Mouse (Mus musculus) heart, adult 9 months (tissue): Measurements from ENCODE around the gene S100a16.

Source experiments
- DNase-seq, 2 experiments: peaks; one replicate each; pipeline ENCODE4 v3.0.0; 2022; ENCODE audit warnings: low spot score in 2 of 2

The S100a16 gene

GRCm38 (mm10) chr3:90537141-90537904, at the start of gene S100a16:
TSS of gene S100a16 (plus strand) at chr3:90537254.
- DNase-seq = peak; percentile 89

- DNase-seq = no peak
Observed at GRCm38 (mm10) chr3:90488576-90488975, 48.5 kb upstream of the S100a16 start.

- peak; percentile 96 to 97 for DNase-seq
Observed at GRCm38 (mm10) chr3:90490696-90491256, 46.3 kb upstream of the S100a16 start, which contains the start of gene Snapin. TSS of gene Snapin (minus strand) at chr3:90491033.

GRCm38 (mm10) chr3:90491350-90491749, 45.7 kb upstream of the S100a16 start:
- DNase-seq = no peak

GRCm38 (mm10) chr3:90493831-90494540, 43.1 kb upstream of the S100a16 start:
- no peak for DNase-seq

DNA sequence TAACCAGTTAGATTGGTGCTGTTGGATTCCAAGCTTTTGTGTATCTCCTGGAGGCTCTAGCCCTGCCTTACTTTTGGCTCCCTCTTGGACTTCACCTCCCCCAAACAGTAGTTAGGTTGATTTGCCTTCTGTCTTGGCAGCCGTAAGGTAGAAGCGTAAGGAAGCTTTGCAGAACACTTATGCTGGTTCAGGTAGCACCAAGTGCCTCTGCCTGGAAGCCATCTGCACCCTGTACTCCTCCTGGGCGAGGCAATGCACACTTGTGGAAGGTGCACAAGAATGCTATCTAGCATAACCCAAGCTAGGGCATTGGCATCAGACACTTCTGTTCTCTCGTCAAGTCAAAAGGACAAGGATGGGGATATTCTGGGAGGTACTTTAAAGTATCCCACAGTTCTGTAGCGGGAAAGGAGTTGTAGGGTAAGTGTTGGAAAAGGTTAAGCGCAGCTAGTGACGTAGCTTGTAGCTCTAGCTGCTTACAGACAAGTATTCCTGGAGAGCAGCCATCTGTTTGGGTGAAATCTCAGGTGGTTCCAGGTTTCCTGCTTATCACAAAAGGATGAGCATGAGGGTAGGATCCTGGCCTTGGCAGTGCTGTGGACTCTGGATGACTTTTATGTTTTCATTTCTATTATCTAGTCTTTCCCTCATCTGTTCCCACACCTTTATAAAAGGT, 41.1 kb upstream of the S100a16 start:
- DNase-seq = no peak

- DNase-seq = no peak
Observed at GRCm38 (mm10) chr3:90497597-90497996, 39.5 kb upstream of the S100a16 start.

DNA sequence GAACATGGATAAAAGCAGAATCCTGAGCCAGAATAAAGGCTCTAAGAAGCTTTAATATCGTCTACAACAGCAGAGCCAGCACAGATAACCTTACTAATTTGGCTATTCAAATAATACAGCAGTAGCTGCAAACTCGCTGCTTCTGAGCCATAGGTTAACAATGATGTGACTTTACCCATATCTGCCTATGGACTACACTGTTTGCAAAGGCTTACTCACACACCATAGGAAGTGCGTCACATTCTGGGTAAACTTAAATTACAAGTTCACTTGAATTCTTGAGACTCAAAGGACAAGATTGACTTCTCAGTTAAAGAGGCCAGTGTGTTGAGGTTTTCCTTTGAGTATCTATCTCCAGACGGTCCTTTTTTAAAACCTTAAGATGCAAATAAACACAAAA, 33.6 kb upstream of the S100a16 start:
- no peak for DNase-seq

- DNase-seq = no peak
Observed at GRCm38 (mm10) chr3:90505216-90505615, 31.8 kb upstream of the S100a16 start.

GRCm38 (mm10) chr3:90506362-90506761, 30.7 kb upstream of the S100a16 start:
- DNase-seq = no peak

GRCm38 (mm10) chr3:90508287-90508949, 28.6 kb upstream of the S100a16 start:
- no peak for DNase-seq

GRCm38 (mm10) chr3:90508950-90509746, 27.9 kb upstream of the S100a16 start, which contains the start of gene Chtop:
TSS of gene Chtop (minus strand) at chr3:90509498.
- peak; percentile 99 for DNase-seq

GRCm38 (mm10) chr3:90509747-90510123, 27.3 kb upstream of the S100a16 start:
- DNase-seq = no peak

- DNase-seq = no peak
Observed at GRCm38 (mm10) chr3:90512276-90512675, 24.8 kb upstream of the S100a16 start.

GRCm38 (mm10) chr3:90512948-90513642, 24.0 kb upstream of the S100a16 start:
- DNase-seq = no peak

- DNase-seq = peak; percentile 87 to 89
Observed at GRCm38 (mm10) chr3:90513796-90514590, 23.1 kb upstream of the S100a16 start, which contains the start of the genes S100a1 and S100a13. TSS of gene S100a1 (minus strand) at chr3:90514392. TSS of gene S100a13 (plus strand) at chr3:90514435.

- peak; percentile 80 to 81 for DNase-seq
Observed at GRCm38 (mm10) chr3:90514691-90515090, 22.4 kb upstream of the S100a16 start.

DNA sequence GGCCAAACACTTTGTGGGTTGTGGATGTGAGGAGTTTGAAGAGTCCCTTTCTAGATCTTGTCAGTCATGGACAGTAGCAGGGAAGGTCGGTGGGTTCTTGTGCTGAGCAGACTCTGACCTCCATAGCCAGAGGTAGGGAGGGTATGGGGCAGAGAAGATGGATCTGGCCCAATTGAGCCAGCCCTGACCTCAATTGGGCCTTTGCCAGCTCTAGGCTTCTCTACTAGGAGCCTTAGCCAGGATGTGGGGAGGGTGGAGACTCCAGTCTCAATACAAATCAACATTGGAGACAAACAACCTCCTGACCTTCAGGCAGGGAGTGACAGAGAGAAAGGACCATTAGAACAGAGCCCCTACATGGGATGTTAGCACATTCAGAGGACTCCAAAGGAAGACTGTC, 21.8 kb upstream of the S100a16 start:
- DNase-seq = peak; percentile 54 to 65

- no peak for DNase-seq
Observed at GRCm38 (mm10) chr3:90515789-90516188, 21.3 kb upstream of the S100a16 start.
